Mouse (Mus musculus) heart, postnatal 25 days (tissue): ENCODE measurements around the gene Ndrg3. TPM values are rescaled to one million over a fixed set of nuclear protein-coding genes. Genes with fewer than 3 reads are reported as not detected.

Source experiments
- DNase-seq: peaks from one replicate; pipeline ENCODE4 v3.0.0; 2022; ENCODE audit warnings: low spot score
- intact Hi-C: fragments of 180-260 bp; cut with DNase I; formaldehyde crosslinking; loops from one replicate; pipeline ENCODE4 v1.15.1; 2025
- total RNA-seq, 2 experiments: library from RNA; stranded (reverse); gene quantifications; 2 replicates each; pipeline ENCODE4 v1.2.3; 2021

The Ndrg3 gene
- total RNA-seq, 2 experiments from 2014 or later: 19.6 to 20.4 TPM

DNA sequence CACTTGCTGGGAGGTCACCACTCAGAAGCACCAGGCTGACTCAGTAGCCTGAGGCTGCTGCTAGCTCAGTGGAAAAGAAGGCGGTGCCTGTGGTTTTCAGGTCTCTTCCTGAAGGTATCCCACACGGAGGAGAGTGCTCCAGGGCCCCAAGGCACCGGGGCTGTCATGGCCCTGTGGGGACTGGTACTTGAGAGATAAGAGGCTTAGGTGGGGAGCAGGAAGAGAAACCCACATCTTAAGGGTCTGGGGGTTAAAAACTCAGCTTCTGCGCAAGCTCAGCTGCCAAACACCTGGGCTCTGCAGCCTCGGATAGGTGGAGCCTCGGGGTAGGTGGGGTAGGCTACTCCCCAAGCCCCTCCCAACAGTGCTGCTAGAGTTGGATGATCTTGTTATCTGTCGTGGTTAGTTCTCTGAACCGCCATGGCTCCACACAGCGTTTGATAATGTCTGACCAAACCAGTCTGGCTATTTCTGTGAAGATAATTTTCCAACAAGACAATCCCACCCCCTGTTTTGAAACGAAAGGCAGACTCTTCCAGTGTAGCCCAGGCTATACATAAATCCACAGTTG is 109.3 kb downstream of the Ndrg3 start:
- intact Hi-C loops: no loop called here
- no peak for DNase-seq

DNA sequence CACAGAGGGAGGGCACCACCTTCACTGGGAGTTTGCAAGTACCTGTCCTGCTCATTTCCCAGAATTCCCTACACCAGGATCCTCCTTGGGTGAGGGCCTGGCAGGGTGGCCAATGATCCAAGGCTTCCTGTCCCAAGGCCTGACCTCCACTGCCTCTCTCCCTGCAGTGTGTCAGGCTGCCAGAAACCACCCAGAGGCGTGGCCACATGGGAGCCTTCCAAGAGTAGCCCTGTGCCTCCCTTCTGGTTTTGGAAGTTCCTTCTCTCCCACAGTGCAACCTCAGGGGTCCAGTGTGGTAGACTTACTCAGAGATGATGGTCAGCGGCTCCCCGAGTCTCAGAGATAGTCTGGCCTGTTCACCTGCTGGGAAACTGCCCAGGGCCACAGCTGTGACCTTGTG is 112.3 kb downstream of the Ndrg3 start:
- no peak for DNase-seq
- intact Hi-C loops: no loop called here

DNA sequence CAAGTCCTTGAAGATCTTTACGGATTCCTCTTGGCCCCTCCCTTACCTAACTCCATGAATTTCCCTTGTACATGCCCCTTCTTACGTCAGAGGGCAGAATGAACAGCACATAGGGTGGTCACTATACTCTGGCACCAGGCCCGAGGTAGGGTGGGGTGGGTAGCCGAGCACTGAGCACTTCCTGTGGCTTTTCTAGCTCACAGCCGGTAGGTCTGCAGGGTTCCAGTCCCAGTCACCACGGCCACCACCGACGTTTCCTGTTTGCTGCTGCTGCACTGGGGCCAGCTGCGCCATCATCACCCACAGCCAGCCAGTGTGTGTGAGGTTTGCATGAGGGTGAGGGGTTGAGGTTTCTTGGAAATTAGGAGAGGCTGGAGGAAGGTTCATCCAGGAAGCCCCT is 114.1 kb downstream of the Ndrg3 start:
- DNase-seq: no peak
- intact Hi-C loops: no loop called here

Other genes with a start within 250 kb of the Ndrg3 start
- 100 to 1,000 TPM; 200 to 205 TPM for gene Myl9, start 216.6 kb downstream of the Ndrg3 start, total RNA-seq
- gene Tgif2, start 152.0 kb downstream of the Ndrg3 start, total RNA-seq: under 1 TPM; 0.75 to 0.95 TPM
- under 1 TPM; 0.57 to 0.89 TPM for gene 4930518I15Rik, start 134.1 kb downstream of the Ndrg3 start, total RNA-seq
- 100 to 1,000 TPM; 124 to 125 TPM for gene Rab5if, start 128.9 kb downstream of the Ndrg3 start, total RNA-seq
- gene Sla2, start 104.9 kb downstream of the Ndrg3 start, total RNA-seq: not detected
- gene Dsn1, start 15.1 kb upstream of the Ndrg3 start, total RNA-seq: 1 to 10 TPM; 1.5 to 2.1 TPM
- gene Soga1, start 87.2 kb upstream of the Ndrg3 start, total RNA-seq: 10 to 100 TPM; 11.9 to 14.1 TPM
- gene Tldc2, start 95.0 kb upstream of the Ndrg3 start, total RNA-seq: not detected
- 10 to 100 TPM; 21.6 to 22.4 TPM for gene Samhd1, start 143.2 kb upstream of the Ndrg3 start, total RNA-seq
- gene Rbl1, start 212.5 kb upstream of the Ndrg3 start, total RNA-seq: 1 to 10 TPM; 2.3 to 2.5 TPM